Mouse (Mus musculus) liver, adult 2 months (tissue): ENCODE measurements around the gene Ifitm6. TPM values are rescaled to one million over a fixed set of nuclear protein-coding genes. Genes with fewer than 3 reads are reported as not detected.

Experiments
- DNase-seq: peaks from one replicate; pipeline ENCODE4 v3.0.0-alpha.2; 2011; ENCODE audit warnings: low read depth, low spot score; ENCODE audit errors: extremely low read depth
- H3K27ac ChIP-seq: fragments of 200-500 bp; replicated peaks from 2 replicates; pipeline ENCODE4 v1.5.1; 2012; ENCODE audit warnings: low read depth, mild to moderate bottlenecking, control low read depth, inconsistent platforms, low read length; ENCODE audit not compliant: insufficient read depth
- H3K27me3 ChIP-seq: fragments of 200-500 bp; 2 replicates; pipeline ENCODE4 v1.6.1; 2012; ENCODE audit warnings: mild to moderate bottlenecking, moderate library complexity, low read length, inconsistent platforms; ENCODE audit not compliant: control insufficient read depth, insufficient read depth
- H3K36me3 ChIP-seq: fragments of 200-500 bp; 2 replicates; pipeline ENCODE4 v1.6.1; 2012; ENCODE audit warnings: low read length, inconsistent platforms; ENCODE audit not compliant: control insufficient read depth, insufficient read depth
- H3K4me1 ChIP-seq: fragments of 200-500 bp; 2 replicates; pipeline ENCODE4 v1.6.1; 2011; ENCODE audit warnings: low read length; ENCODE audit not compliant: control insufficient read depth, insufficient read depth
- H3K4me3 ChIP-seq: fragments of 200-500 bp; 2 replicates; pipeline ENCODE4 v1.5.1; 2011; ENCODE audit warnings: low read depth, mild to moderate bottlenecking, control low read depth, low read length, moderate library complexity; ENCODE audit not compliant: insufficient read depth
- H3K79me2 ChIP-seq: fragments of 200-500 bp; 2 replicates; pipeline ENCODE4 v1.6.1; 2012; ENCODE audit warnings: inconsistent platforms, mild to moderate bottlenecking, low read length, moderate library complexity; ENCODE audit not compliant: control insufficient read depth, insufficient read depth
- H3K9ac ChIP-seq: fragments of 200-500 bp; 2 replicates; pipeline ENCODE4 v1.6.1; 2012; ENCODE audit warnings: low read depth, mild to moderate bottlenecking, control low read depth, inconsistent platforms, low read length
- CTCF ChIP-seq: fragments of 200-500 bp; IDR thresholded peaks from 2 replicates; pipeline ENCODE4 v1.5.1; 2011; ENCODE audit warnings: low read depth, low read length, control low read depth
- POLR2A ChIP-seq: fragments of 200-500 bp; IDR thresholded peaks from 2 replicates; pipeline ENCODE4 v1.6.1; 2011; ENCODE audit warnings: low read length, control low read depth; ENCODE audit not compliant: insufficient read depth; ENCODE audit errors: extremely low read depth
- WGBS: fragments of 180-500 bp; shearing (Covaris S2); methylation state at CpG from one replicate; pipeline ENCODE4 v1.1.7; 2018; 5-methylcytosine and 5-hydroxymethylcytosine counted together
- polyA plus RNA-seq: library from polyadenylated mRNA; depleted of rRNA; stranded (reverse); fragments of >200 nt; gene quantifications from 2 replicates; pipeline ENCODE4 v1.2.3, GENCODE M21; 2012
- total RNA-seq: library from RNA; depleted of rRNA; stranded (reverse); fragments of >200 nt; gene quantifications from 2 replicates; pipeline ENCODE4 v1.2.3, GENCODE M21; 2014

Gene Ifitm6
- total and polyA plus RNA-seq, 2 experiments, result 0.83 to 1.7 TPM

DNA sequence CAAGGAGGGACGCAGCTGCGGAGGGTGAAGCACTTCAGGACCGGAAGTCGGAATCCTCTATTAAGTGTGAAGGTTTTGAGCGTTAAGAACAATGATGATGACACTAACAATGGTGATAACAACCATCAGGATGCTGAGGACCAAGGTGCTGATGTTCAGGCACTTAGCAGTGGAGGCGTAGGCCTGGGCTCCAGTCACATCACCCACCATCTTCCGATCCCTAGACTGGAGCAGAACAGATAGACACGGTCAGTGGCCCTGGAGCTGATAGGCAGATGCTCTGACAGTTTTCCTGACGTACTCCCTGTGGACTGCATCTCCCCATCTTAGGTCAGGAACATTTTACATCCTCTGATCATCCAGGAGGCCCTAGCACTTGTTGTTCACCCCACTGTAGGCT, 8.1 kb downstream of the Ifitm6 start:
- Histone ChIP-seq H3K79me2 (peaks cover 3% of the 10 kb centered on the region; the same call in 1 of the 2 replicates), H3K36me3 (no peaks in the 10 kb centered on the region), H3K9ac (peak overlapping the region; percentile 89), H3K4me1 (peaks cover 20% of the 10 kb centered on the region), H3K4me3 (peak overlapping the region; percentile 80), H3K27ac (peak overlapping the region; percentile 92), H3K27me3 (no peaks in the 10 kb centered on the region)
- no peak for TF ChIP-seq POLR2A
- no peak for TF ChIP-seq CTCF
- WGBS, result 13% methylated on average over 9 of the region's 9 CpGs
- no peak for DNase-seq

DNA sequence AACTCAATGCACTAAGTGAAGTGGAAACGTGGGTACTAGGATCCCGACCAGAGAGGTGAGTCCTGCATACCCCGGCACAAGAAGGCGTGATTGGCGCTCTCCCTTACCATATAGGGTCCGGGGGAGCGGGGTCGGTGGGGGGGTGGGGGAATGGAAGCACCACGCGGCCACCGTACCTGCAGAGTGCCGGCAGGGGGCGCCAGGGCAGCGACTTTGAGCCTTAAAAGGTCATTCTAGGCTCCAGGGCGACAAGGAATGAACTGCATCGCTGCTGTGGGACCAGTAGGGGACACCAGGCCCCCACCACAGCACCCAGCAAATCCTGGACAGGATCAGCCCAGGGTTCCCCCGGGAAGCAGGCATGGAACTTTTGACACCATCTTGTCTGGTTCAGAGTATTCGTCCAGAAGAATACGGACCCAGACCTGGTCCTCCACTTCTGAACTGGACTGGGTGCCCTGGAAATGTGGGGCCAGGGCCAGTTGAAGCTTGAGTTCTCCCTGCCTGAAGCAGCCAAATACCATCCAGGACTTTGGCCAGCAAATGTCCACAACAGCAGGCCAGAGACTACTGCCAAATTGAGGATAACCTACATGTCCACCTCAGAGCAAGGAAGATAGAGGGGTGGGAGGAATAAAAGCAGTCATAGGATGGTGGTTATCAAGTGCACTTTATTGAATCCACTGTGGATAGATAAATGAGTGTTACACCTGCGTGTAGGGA, 8.6 kb downstream of the Ifitm6 start:
- Histone ChIP-seq H3K9ac (peak overlapping the region; percentile 89), H3K36me3 (no peaks in the 10 kb centered on the region), H3K79me2 (peaks cover 3% of the 10 kb centered on the region; the same call in 1 of the 2 replicates), H3K4me3 (peak overlapping the region; percentile 80; the same call in 1 of the 2 replicates), H3K27ac (peak overlapping the region; percentile 92), H3K4me1 (peaks cover 20% of the 10 kb centered on the region), H3K27me3 (no peaks in the 10 kb centered on the region)
- 0 out of 2 replicates have a peak, but pooled peaks have one; percentile 10 for TF ChIP-seq POLR2A
- peak; percentile 96 for TF ChIP-seq CTCF
- peak; percentile 94 for DNase-seq
- WGBS, result 2% methylated on average over 20 of the region's 20 CpGs

- TF ChIP-seq POLR2A (no peak), CTCF (peak; percentile 62)
- Histone ChIP-seq H3K79me2 (peaks cover 3% of the 10 kb centered on the region; the same call in 1 of the 2 replicates), H3K4me1 (peaks cover 20% of the 10 kb centered on the region), H3K27ac (no peak overlapping the region; the same call in 1 of the 2 replicates), H3K27me3 (no peaks in the 10 kb centered on the region), H3K9ac (no peak overlapping the region), H3K4me3 (no peak overlapping the region), H3K36me3 (no peaks in the 10 kb centered on the region)
- WGBS, result 12% methylated on average over 7 of the region's 7 CpGs
- DNase-seq, result peak; percentile 59
Observed at GRCm38 (mm10) chr7:141008312-141008761, 9.4 kb downstream of the Ifitm6 start.

- Histone ChIP-seq H3K4me1 (peaks cover 14% of the 10 kb centered on the region), H3K4me3 (no peak overlapping the region), H3K79me2 (peaks cover 3% of the 10 kb centered on the region; the same call in 1 of the 2 replicates), H3K27me3 (no peaks in the 10 kb centered on the region), H3K36me3 (no peaks in the 10 kb centered on the region), H3K27ac (no peak overlapping the region), H3K9ac (no peak overlapping the region)
- DNase-seq, result peak; percentile 19
- TF ChIP-seq POLR2A (no peak), CTCF (no peak)
- WGBS, result 50% methylated on average over 5 of the region's 5 CpGs
Observed at GRCm38 (mm10) chr7:141006914-141007313, 10.8 kb downstream of the Ifitm6 start.

- H3K4me1 ChIP-seq, result peaks cover 10% of the 10 kb centered on the region; the same call in 1 of the 2 replicates
- TF ChIP-seq POLR2A (no peak), CTCF (no peak)
- H3K4me3 ChIP-seq, result no peak overlapping the region
- no peak overlapping the region for H3K27ac ChIP-seq
- 95% methylated on average over 6 of the region's 6 CpGs for WGBS
- peaks cover 3% of the 10 kb centered on the region; the same call in 1 of the 2 replicates for H3K79me2 ChIP-seq
- no peak for DNase-seq
- no peaks in the 10 kb centered on the region for H3K36me3 ChIP-seq
- H3K27me3 ChIP-seq, result no peaks in the 10 kb centered on the region
- H3K9ac ChIP-seq, result no peak overlapping the region
Observed at GRCm38 (mm10) chr7:141006446-141006845, 11.3 kb downstream of the Ifitm6 start.
